Mouse (Mus musculus): ENCODE measurements around the gene Tnfrsf4. TPM values are rescaled to one million over a fixed set of nuclear protein-coding genes. Genes with fewer than 3 reads are reported as not detected.
A peak's percentile ranks its signal among the peaks of the same experiment; 100 is the strongest.

Gene Tnfrsf4
- polyA plus RNA-seq (2016; fragmentation: Nextera tagmentation; extraction: Ambion mirVana): 0.70 and 1.1 TPM in 2 replicates

- Histone ChIP-seq H3K4me1 (no peaks in the 10 kb centered on the region), H3K27ac (no peak within 1 kb of the TSS), H3K4me2 (replicated peaks) (no peak within 1 kb of the TSS), H3K4me3 (no peak within 1 kb of the TSS), H3K9ac (no peak within 1 kb of the TSS), H3K27me3 (no peaks in the 10 kb centered on the region), H3K36me3 (peaks cover 56% of the 10 kb centered on the region), H3K9me3 (no peaks in the 10 kb centered on the region)
- ATAC-seq (ENCODE audit: insufficient number of reproducible peaks, insufficient read depth, low FRiP score, low TSS enrichment): no peak
- WGBS: 84% methylated on average over 8 of the region's 8 CpGs
Observed at GRCm38 (mm10) chr4:156013637-156014036, at the start of gene Tnfrsf4. Gene Tnfrsf4 (plus strand): TSS chr4:156013843.

- Histone ChIP-seq H3K27me3 (no peaks in the 10 kb centered on the region), H3K4me1 (peaks cover 20% of the 10 kb centered on the region), H3K27ac (no peak overlapping the region), H3K36me3 (peaks cover 20% of the 10 kb centered on the region), H3K9me3 (no peaks in the 10 kb centered on the region), H3K4me3 (no peak overlapping the region), H3K4me2 (replicated peaks) (no peak overlapping the region), H3K9ac (no peak overlapping the region)
- 92% methylated on average over 11 of the region's 11 CpGs for WGBS
- no peak for ATAC-seq (ENCODE audit: insufficient number of reproducible peaks, insufficient read depth, low FRiP score, low TSS enrichment)
Observed at GRCm38 (mm10) chr4:155964396-155964795, 49.2 kb upstream of the Tnfrsf4 start.

DNA sequence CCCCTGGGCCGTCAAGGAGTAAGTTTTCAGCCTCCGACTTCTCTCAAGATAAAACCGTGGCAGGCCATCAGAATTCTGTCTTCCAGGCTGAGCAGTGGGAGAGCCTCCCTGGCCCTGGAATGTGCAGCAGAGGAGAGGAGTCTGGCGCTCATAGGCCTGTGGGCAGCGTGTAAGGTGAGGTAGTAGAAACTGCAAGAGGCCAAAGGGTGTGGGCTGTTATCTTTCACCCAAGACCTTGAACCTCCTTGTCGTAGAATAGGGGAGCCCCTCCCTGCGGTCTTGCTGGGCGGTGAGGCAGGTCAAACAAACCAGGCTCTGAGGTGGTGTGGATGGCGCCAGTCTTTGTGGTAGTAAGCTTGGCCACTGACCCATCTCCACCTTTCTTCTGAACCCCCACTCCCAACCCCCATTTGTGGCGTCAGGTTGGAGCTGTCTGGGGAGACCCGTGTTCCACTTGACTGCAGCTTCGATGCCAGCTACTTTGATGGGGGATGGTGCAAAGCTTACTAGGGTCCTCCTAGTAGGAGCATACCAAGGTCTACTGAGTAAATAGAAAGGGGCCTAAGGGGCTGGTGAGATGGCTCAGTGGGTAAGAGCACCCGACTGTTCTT, 44.5 kb upstream of the Tnfrsf4 start:
- 86% methylated on average over 13 of the region's 13 CpGs for WGBS
- no peak for ATAC-seq (ENCODE audit: insufficient number of reproducible peaks, insufficient read depth, low FRiP score, low TSS enrichment)
- H3K9ac ChIP-seq: no peak overlapping the region
- H3K36me3 ChIP-seq: peaks cover 20% of the 10 kb centered on the region
- H3K27ac ChIP-seq: no peak overlapping the region
- H3K4me3 ChIP-seq: no peak overlapping the region
- H3K27me3 ChIP-seq: no peaks in the 10 kb centered on the region
- H3K4me1 ChIP-seq: no peaks in the 10 kb centered on the region
- H3K4me2 ChIP-seq (replicated peaks): no peak overlapping the region
- no peaks in the 10 kb centered on the region for H3K9me3 ChIP-seq

- H3K27ac ChIP-seq: no peak overlapping the region
- 51% methylated on average over 5 of the region's 5 CpGs for WGBS
- H3K36me3 ChIP-seq: peaks cover 12% of the 10 kb centered on the region
- no peaks in the 10 kb centered on the region for H3K9me3 ChIP-seq
- H3K4me3 ChIP-seq: no peak overlapping the region
- no peak overlapping the region for H3K9ac ChIP-seq
- H3K27me3 ChIP-seq: no peaks in the 10 kb centered on the region
- H3K4me1 ChIP-seq: no peaks in the 10 kb centered on the region
- no peak for ATAC-seq (ENCODE audit: insufficient number of reproducible peaks, insufficient read depth, low FRiP score, low TSS enrichment)
- H3K4me2 ChIP-seq (replicated peaks): no peak overlapping the region
Observed at GRCm38 (mm10) chr4:155970286-155970685, 43.4 kb upstream of the Tnfrsf4 start.

- H3K36me3 ChIP-seq: no peaks in the 10 kb centered on the region
- no peak overlapping the region for H3K9ac ChIP-seq
- H3K4me1 ChIP-seq: no peaks in the 10 kb centered on the region
- no peak for ATAC-seq (ENCODE audit: insufficient number of reproducible peaks, insufficient read depth, low FRiP score, low TSS enrichment)
- H3K9me3 ChIP-seq: no peaks in the 10 kb centered on the region
- H3K4me3 ChIP-seq: no peak overlapping the region
- no peak overlapping the region for H3K4me2 ChIP-seq (replicated peaks)
- no peaks in the 10 kb centered on the region for H3K27me3 ChIP-seq
- H3K27ac ChIP-seq: no peak overlapping the region
- 43% methylated on average over 6 of the region's 6 CpGs for WGBS
Observed at GRCm38 (mm10) chr4:155972651-155973050, 41.0 kb upstream of the Tnfrsf4 start.

DNA sequence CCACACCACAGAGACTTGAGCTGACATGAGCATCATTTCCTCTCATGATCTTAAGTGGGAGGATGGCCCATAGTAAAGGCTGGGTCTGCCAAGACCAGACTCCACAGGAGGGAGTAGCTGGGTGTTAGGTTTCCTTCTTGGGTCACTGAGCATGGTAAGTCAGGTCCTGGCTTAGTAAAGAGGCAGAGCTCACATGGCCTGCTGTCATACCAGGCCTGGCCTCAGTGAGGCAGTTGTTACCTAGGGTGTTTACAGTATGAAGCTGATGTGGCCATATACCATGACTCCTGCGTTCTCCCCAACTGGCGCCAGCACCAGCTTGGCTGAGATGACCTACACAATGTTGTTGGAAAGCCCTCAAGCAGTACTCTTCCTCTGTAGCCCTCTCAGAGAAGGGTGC, 40.4 kb upstream of the Tnfrsf4 start:
- 83% methylated on average over 2 of the region's 2 CpGs for WGBS
- Histone ChIP-seq H3K9ac (no peak overlapping the region), H3K9me3 (no peaks in the 10 kb centered on the region), H3K36me3 (no peaks in the 10 kb centered on the region), H3K27ac (no peak overlapping the region), H3K27me3 (no peaks in the 10 kb centered on the region), H3K4me3 (no peak overlapping the region), H3K4me1 (no peaks in the 10 kb centered on the region), H3K4me2 (replicated peaks) (no peak overlapping the region)
- no peak for ATAC-seq (ENCODE audit: insufficient number of reproducible peaks, insufficient read depth, low FRiP score, low TSS enrichment)

- Histone ChIP-seq H3K9ac (no peak overlapping the region), H3K4me1 (no peaks in the 10 kb centered on the region), H3K4me2 (replicated peaks) (no peak overlapping the region), H3K9me3 (no peaks in the 10 kb centered on the region), H3K27me3 (no peaks in the 10 kb centered on the region), H3K36me3 (no peaks in the 10 kb centered on the region), H3K4me3 (no peak overlapping the region), H3K27ac (no peak overlapping the region)
- 73% methylated on average over 12 of the region's 12 CpGs for WGBS
- ATAC-seq (ENCODE audit: insufficient number of reproducible peaks, insufficient read depth, low FRiP score, low TSS enrichment): no peak
Observed at GRCm38 (mm10) chr4:155981436-155982082, 32.1 kb upstream of the Tnfrsf4 start.

GRCm38 (mm10) chr4:155983788-155984187, 29.9 kb upstream of the Tnfrsf4 start:
- Histone ChIP-seq H3K4me1 (no peaks in the 10 kb centered on the region), H3K4me2 (replicated peaks) (no peak overlapping the region), H3K36me3 (no peaks in the 10 kb centered on the region), H3K27me3 (no peaks in the 10 kb centered on the region), H3K9ac (no peak overlapping the region), H3K9me3 (no peaks in the 10 kb centered on the region), H3K4me3 (no peak overlapping the region), H3K27ac (no peak overlapping the region)
- ATAC-seq (ENCODE audit: insufficient number of reproducible peaks, insufficient read depth, low FRiP score, low TSS enrichment): no peak
- WGBS: 29% methylated on average over 2 of the region's 2 CpGs

- 0 out of 2 replicates have a peak, but pooled peaks have one; percentile 1 for ATAC-seq (ENCODE audit: insufficient number of reproducible peaks, insufficient read depth, low FRiP score, low TSS enrichment)
- H3K4me3 ChIP-seq: peak overlapping the region; percentile 79
- H3K9ac ChIP-seq: peak overlapping the region; percentile 77
- WGBS: 89% methylated on average over 22 of the region's 22 CpGs
- peaks cover 25% of the 10 kb centered on the region for H3K4me1 ChIP-seq
- no peaks in the 10 kb centered on the region for H3K9me3 ChIP-seq
- no peaks in the 10 kb centered on the region for H3K27me3 ChIP-seq
- H3K4me2 ChIP-seq (replicated peaks): peak overlapping the region; percentile 95
- peak overlapping the region; percentile 94; the same call in 1 of the 2 replicates for H3K27ac ChIP-seq
- peaks cover 10% of the 10 kb centered on the region for H3K36me3 ChIP-seq
Observed at GRCm38 (mm10) chr4:155991211-155991907, 22.3 kb upstream of the Tnfrsf4 start.

- 29% methylated on average over 37 of the region's 37 CpGs for WGBS
- H3K36me3 ChIP-seq: peaks cover 15% of the 10 kb centered on the region
- ATAC-seq (ENCODE audit: insufficient number of reproducible peaks, insufficient read depth, low FRiP score, low TSS enrichment): no peak; the same call in 1 of the 2 replicates
Observed at GRCm38 (mm10) chr4:155991908-155992230, 21.8 kb upstream of the Tnfrsf4 start.

DNA sequence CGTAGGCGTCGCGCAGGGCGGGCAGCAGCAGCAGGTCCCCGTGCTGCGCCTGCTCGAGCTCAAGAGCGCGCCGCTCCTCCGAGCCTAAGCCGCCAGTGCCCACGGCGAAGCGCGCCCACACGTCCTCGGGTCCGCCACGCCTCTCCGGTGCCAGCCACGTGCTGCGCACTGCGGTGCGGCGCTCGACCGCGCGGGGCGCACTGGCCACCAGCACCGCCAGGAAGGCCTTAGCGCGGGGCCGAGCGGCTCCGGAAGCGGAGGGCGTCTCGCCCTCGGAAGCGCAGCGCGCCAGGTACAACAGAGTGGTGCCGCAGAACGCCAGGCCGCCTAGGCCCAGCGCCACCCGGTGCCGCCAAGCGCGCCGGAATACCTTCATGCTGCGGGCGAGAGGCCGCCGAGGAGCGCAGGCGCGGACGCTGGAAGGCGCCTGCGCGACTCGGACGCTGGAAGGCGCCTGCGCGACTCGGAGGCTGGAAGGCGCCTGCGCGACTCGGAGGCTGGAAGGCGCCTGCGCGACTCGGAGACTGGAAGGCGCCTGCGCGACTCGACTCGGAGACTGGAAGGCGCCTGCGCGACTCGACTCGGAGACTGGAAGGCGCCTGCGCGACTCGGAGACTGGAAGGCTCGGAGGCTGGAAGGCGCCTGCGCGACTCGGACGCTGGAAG, 21.3 kb upstream of the Tnfrsf4 start, which contains the start of the genes B3galt6 and Sdf4:
TSS of gene B3galt6 (minus strand) at position 409 of the 665 bp plus-strand sequence.
TSS of gene Sdf4 (plus strand) at position 632 of the 665 bp plus-strand sequence.
- Histone ChIP-seq H3K9ac (peak within 1 kb of the TSS; percentile 85), H3K4me2 (replicated peaks) (peak within 1 kb of the TSS; percentile 95), H3K27ac (peak within 1 kb of the TSS; percentile 94), H3K9me3 (no peaks in the 10 kb centered on the region), H3K36me3 (peaks cover 20% of the 10 kb centered on the region), H3K4me1 (peaks cover 25% of the 10 kb centered on the region), H3K4me3 (peak within 1 kb of the TSS; percentile 79), H3K27me3 (no peaks in the 10 kb centered on the region)
- WGBS: under 1% methylated on average over 99 of the region's 99 CpGs
- ATAC-seq (ENCODE audit: insufficient number of reproducible peaks, insufficient read depth, low FRiP score, low TSS enrichment): peak; percentile 76

More at GRCm38 (mm10) chr4:155991908-155992230, 21.8 kb upstream of the Tnfrsf4 start:
- H3K9ac ChIP-seq: peak overlapping the region; percentile 77
- H3K4me2 ChIP-seq (replicated peaks): peak overlapping the region; percentile 95
- H3K27ac ChIP-seq: peak overlapping the region; percentile 94
- peak overlapping the region; percentile 79 for H3K4me3 ChIP-seq
- no peaks in the 10 kb centered on the region for H3K27me3 ChIP-seq
- H3K4me1 ChIP-seq: peaks cover 25% of the 10 kb centered on the region
- H3K9me3 ChIP-seq: no peaks in the 10 kb centered on the region

Measured in embryonic facial prominence, embryonic 12.5 days (tissue).